Mouse (Mus musculus) myocyte (in vitro differentiated cells): ENCODE results near the gene Serpina3c.

Experiments
- POLR2A ChIP-seq: IDR thresholded peaks from one replicate; pipeline ENCODE4 v1.6.1; 2011; ENCODE audit warnings: low read depth, mild to moderate bottlenecking, control low read depth, moderate library complexity; ENCODE audit not compliant: insufficient read length
- REST ChIP-seq: IDR thresholded peaks from one replicate; pipeline ENCODE4 v1.6.1; 2011; ENCODE audit warnings: mild to moderate bottlenecking, control low read depth, moderate library complexity; ENCODE audit not compliant: insufficient read depth, insufficient read length

- TF ChIP-seq POLR2A (no peak), REST (no peak)
Observed at GRCm38 (mm10) chr12:104143286-104143685, 10.4 kb downstream of the Serpina3c start.
